Mouse (Mus musculus) thymus, adult 2 months (tissue): ENCODE data around the gene Scarb2.

ENCODE experiments used
- CTCF ChIP-seq: fragments of 200-500 bp; IDR thresholded peaks from 2 replicates; pipeline ENCODE4 v1.5.1; 2012; ENCODE audit warnings: mild to moderate bottlenecking, control low read depth, low read length, moderate library complexity, borderline replicate concordance; ENCODE audit not compliant: control insufficient read depth, poor library complexity, insufficient read depth; ENCODE audit errors: extremely low read depth
- POLR2A ChIP-seq: fragments of 200-500 bp; IDR thresholded peaks from 2 replicates; pipeline ENCODE4 v1.6.1; 2012; ENCODE audit warnings: mild to moderate bottlenecking, low read length, control low read depth, moderate library complexity; ENCODE audit not compliant: control insufficient read depth, poor library complexity, insufficient read depth; ENCODE audit errors: extremely low read depth

- TF ChIP-seq POLR2A (no peak), CTCF (no peak)
These were observed 59.9 kb downstream of the Scarb2 start for GRCm38 (mm10) chr5:92446736-92447135.
